12 mouse cellular contexts compared by ENCODE assay signal in genomic region chr17:46077921-46078534, GRCm38 (mm10).
"Had no signal": no experiment of that assay in that cellular context is flagged by ENCODE, and none has a peak within 500 bp of the region (broad histone marks: within the 10 kb centered on the region; RNA-seq: fewer than 3 reads in every experiment).

No protein-coding gene starts in this region.

- DNase-seq: gastrocnemius, postnatal 36 days; heart, adult 11 months; heart, adult 2 months; heart, postnatal 14 days; heart, postnatal 36 days; kidney, adult 11 months; kidney, adult 2 months; kidney, adult 9 months; kidney, postnatal 14 days; kidney, postnatal 36 days; liver; liver, embryonic 13.5 days had no signal
